Mouse (Mus musculus) small intestine, adult 2 months (tissue): ENCODE measurements around the gene Parp11. TPM values are rescaled to one million over a fixed set of nuclear protein-coding genes. Genes with fewer than 3 reads are reported as not detected.
A peak's percentile ranks its signal among the peaks of the same experiment; 100 is the strongest.

Experiments
- H3K27ac ChIP-seq: fragments of 200-500 bp; 2 replicates; pipeline ENCODE4 v1.5.1; 2012; ENCODE audit warnings: low read depth, low read length, control low read depth, inconsistent platforms; ENCODE audit not compliant: insufficient read depth
- H3K27me3 ChIP-seq: fragments of 200-500 bp; 2 replicates; pipeline ENCODE4 v1.6.1; 2012; ENCODE audit warnings: mild to moderate bottlenecking, moderate library complexity, low read length, inconsistent platforms; ENCODE audit not compliant: control insufficient read depth, insufficient read depth
- H3K36me3 ChIP-seq: fragments of 200-500 bp; 2 replicates; pipeline ENCODE4 v1.6.1; 2012; ENCODE audit warnings: mild to moderate bottlenecking, low read length, control low read depth, inconsistent platforms; ENCODE audit not compliant: control insufficient read depth, insufficient read depth
- H3K4me1 ChIP-seq: fragments of 200-500 bp; 2 replicates; pipeline ENCODE4 v1.6.1; 2012; ENCODE audit warnings: low read length, inconsistent platforms, mixed read lengths; ENCODE audit not compliant: control insufficient read depth, insufficient read depth, insufficient read length
- H3K4me3 ChIP-seq: fragments of 200-500 bp; 2 replicates; pipeline ENCODE4 v1.5.1; 2012; ENCODE audit warnings: low read depth, mild to moderate bottlenecking, control low read depth, inconsistent platforms, low read length, moderate library complexity
- CTCF ChIP-seq: fragments of 200-500 bp; IDR thresholded peaks from 2 replicates; pipeline ENCODE4 v1.5.1; 2012; ENCODE audit warnings: low read depth, mild to moderate bottlenecking, control low read depth, inconsistent platforms, low read length, moderate library complexity, mixed read lengths; ENCODE audit not compliant: insufficient replicate concordance, insufficient read length; ENCODE audit errors: extremely low read depth
- POLR2A ChIP-seq: fragments of 200-500 bp; IDR thresholded peaks from 2 replicates; pipeline ENCODE4 v1.6.1; 2012; ENCODE audit warnings: low read depth, mild to moderate bottlenecking, control low read depth, inconsistent platforms, low read length, moderate library complexity
- WGBS: fragments of 180-500 bp; shearing (Covaris S2); methylation state at CpG from one replicate; pipeline ENCODE4 v1.1.7; 2018; 5-methylcytosine and 5-hydroxymethylcytosine counted together
- polyA plus RNA-seq: library from polyadenylated mRNA; depleted of rRNA; stranded (reverse); fragments of >200 nt; gene quantifications from 2 replicates; pipeline ENCODE4 v1.2.3, GENCODE M21; 2012; rRNA removed

Parp11 gene
- polyA plus RNA-seq, 1 experiment, result 3.8 TPM

DNA sequence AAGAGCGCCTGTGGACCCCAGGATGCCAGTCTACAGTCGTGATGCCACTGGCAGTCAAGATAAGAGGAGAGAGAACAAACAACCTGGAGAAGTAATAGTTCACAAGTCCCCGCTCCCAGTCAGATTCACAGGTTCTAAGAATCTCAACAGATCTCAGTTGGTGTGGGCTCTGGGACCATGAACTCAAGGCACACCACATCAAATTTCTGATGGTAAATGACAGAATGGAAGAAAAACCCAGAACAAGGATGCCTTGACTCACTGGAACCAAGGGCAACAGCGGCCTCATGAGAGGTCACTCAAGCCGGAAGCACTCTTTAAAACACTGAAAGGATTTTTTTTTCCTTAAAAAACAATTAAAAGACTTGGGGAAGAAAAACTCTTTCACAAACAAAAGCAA is 87.1 kb downstream of the Parp11 start:
- no peaks in the 10 kb centered on the region for H3K36me3 ChIP-seq
- TF ChIP-seq CTCF, result no peak
- no peak for TF ChIP-seq POLR2A
- peaks cover 14% of the 10 kb centered on the region; the same call in 1 of the 2 replicates for H3K4me1 ChIP-seq
- H3K27ac ChIP-seq, result no peak overlapping the region
- H3K4me3 ChIP-seq, result no peak overlapping the region
- H3K27me3 ChIP-seq, result no peaks in the 10 kb centered on the region
- 92% methylated on average over 5 of the region's 5 CpGs for WGBS

DNA sequence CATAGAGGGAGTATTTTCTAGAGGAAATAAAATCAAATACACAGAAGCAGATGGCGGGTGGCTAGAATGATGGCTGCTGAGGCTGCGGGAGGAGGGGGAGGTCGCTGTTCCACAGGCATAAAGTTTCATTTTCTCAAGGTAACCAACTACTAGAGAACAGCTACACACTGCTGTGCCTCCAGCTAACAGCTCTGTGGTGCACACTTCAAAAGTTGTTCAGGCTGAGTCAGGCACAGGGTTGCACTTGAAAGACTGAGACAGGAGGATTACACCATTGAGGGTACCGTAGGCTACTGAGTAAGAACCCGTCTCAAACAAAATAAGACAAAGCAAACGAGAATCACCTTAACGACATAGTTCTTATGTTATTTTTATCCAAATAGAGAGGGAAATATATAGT is 90.4 kb downstream of the Parp11 start:
- no peaks in the 10 kb centered on the region for H3K36me3 ChIP-seq
- no peaks in the 10 kb centered on the region; the same call in none of the 2 replicates for H3K27me3 ChIP-seq
- TF ChIP-seq POLR2A (no peak), CTCF (no peak)
- WGBS, result 77% methylated on average over 7 of the region's 7 CpGs
- peaks cover 3% of the 10 kb centered on the region; the same call in 1 of the 2 replicates for H3K4me1 ChIP-seq
- no peak overlapping the region for H3K4me3 ChIP-seq
- H3K27ac ChIP-seq, result no peak overlapping the region

DNA sequence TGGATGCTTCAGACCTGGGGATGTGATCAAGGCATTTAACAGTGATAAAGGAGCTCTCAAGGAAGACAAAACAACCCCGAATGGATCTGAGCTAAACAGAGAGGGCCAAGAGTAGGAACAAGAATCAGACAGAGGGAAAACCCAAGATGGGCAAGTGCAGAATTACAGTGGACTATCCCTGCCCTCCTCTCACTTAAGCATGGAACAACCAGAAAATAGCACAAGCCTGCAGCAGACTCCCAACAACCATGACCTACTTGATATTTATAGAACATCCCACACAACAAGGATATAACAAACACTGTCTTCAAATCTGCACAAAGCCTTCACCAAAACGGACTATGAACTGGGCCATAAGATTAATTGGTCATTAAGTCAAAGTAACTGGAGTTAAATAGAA is 91.5 kb downstream of the Parp11 start:
- Histone ChIP-seq H3K36me3 (no peaks in the 10 kb centered on the region), H3K27me3 (no peaks in the 10 kb centered on the region; the same call in none of the 2 replicates), H3K4me3 (no peak overlapping the region), H3K27ac (no peak overlapping the region), H3K4me1 (peaks cover 2% of the 10 kb centered on the region; the same call in 1 of the 2 replicates)
- TF ChIP-seq POLR2A (no peak), CTCF (no peak)
- 55% methylated on average over 2 of the region's 2 CpGs for WGBS

GRCm38 (mm10) chr6:127539226-127539625 is 92.6 kb downstream of the Parp11 start:
- WGBS, result 83% methylated on average over 4 of the region's 4 CpGs
- Histone ChIP-seq H3K4me1 (peaks cover 2% of the 10 kb centered on the region; the same call in 1 of the 2 replicates), H3K27ac (no peak overlapping the region), H3K36me3 (no peaks in the 10 kb centered on the region), H3K27me3 (no peaks in the 10 kb centered on the region; the same call in none of the 2 replicates), H3K4me3 (no peak overlapping the region)
- TF ChIP-seq POLR2A (no peak), CTCF (no peak)

GRCm38 (mm10) chr6:127539659-127540058 is 93.0 kb downstream of the Parp11 start:
- H3K36me3 ChIP-seq, result no peaks in the 10 kb centered on the region
- no peak overlapping the region for H3K4me3 ChIP-seq
- H3K27me3 ChIP-seq, result no peaks in the 10 kb centered on the region; the same call in none of the 2 replicates
- TF ChIP-seq POLR2A, result no peak
- no peak for TF ChIP-seq CTCF
- peaks cover 2% of the 10 kb centered on the region; the same call in 1 of the 2 replicates for H3K4me1 ChIP-seq
- H3K27ac ChIP-seq, result no peak overlapping the region
- 55% methylated on average over 5 of the region's 5 CpGs for WGBS

- no peaks in the 10 kb centered on the region for H3K36me3 ChIP-seq
- peaks cover 2% of the 10 kb centered on the region; the same call in 1 of the 2 replicates for H3K4me1 ChIP-seq
- TF ChIP-seq POLR2A (no peak), CTCF (no peak)
- WGBS, result 64% methylated on average over 4 of the region's 4 CpGs
- H3K4me3 ChIP-seq, result no peak overlapping the region
- no peaks in the 10 kb centered on the region; the same call in none of the 2 replicates for H3K27me3 ChIP-seq
- H3K27ac ChIP-seq, result no peak overlapping the region
Measured at GRCm38 (mm10) chr6:127540517-127540916, 93.9 kb downstream of the Parp11 start.

DNA sequence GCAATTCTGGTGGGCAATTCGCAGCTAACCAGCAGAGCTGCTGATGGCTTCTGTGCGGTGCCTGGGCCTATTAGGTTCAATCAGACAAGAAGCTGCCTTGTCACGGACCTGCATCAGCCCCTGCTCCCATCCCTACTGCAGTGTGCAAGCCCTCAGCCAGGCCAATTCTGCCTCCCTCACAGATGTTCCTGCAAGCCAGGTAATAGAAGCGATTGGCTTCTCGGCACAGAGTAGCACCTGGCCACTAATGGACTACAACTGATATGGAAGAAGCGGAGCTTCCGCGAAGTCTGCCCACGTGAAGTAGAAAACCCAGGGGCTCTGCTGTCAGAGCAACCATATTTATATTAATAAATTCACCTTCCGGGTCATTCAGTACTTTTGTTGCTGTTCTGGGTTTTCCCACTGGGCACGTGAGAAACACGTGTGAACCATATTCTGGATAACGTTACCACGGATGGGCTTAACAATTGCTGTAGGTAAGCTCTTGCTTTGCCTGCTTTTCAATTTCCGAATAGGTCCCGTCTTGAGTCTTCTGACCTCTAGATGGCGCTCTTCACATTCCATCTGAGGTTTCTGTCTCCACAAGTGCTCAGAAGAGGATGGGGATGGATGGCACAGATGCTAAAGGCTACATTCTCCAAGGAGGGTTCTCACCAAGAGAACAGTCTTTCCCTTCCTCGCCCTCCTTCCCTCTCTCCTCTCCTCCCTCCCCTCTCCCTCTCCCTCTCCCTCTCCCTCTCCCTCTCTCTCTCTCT is 95.2 kb downstream of the Parp11 start:
- no peak overlapping the region for H3K4me3 ChIP-seq
- TF ChIP-seq POLR2A, result no peak
- TF ChIP-seq CTCF, result peak; percentile 40; the same call in 1 of the 2 replicates
- WGBS, result 25% methylated on average over 18 of the region's 18 CpGs

More for the DNA sequence above, 95.2 kb downstream of the Parp11 start:
- no peaks in the 10 kb centered on the region; the same call in none of the 2 replicates for H3K27me3 ChIP-seq
- H3K27ac ChIP-seq, result no peak overlapping the region
- no peaks in the 10 kb centered on the region for H3K36me3 ChIP-seq
- peaks cover 5% of the 10 kb centered on the region; the same call in 1 of the 2 replicates for H3K4me1 ChIP-seq

Other genes starting within 250 kb of the Parp11 start
- 1.8 and 7.0 TPM in 2 replicates for gene Cracr2a, start 114.5 kb downstream of the Parp11 start, polyA plus RNA-seq